Mouse (Mus musculus): Measurements from ENCODE around the gene Dnajc16. TPM values are rescaled to one million over a fixed set of nuclear protein-coding genes. Genes with fewer than 3 reads are reported as not detected.
A peak's percentile ranks its signal among the peaks of the same experiment; 100 is the strongest.

Gene Dnajc16
- polyA plus RNA-seq, 1 experiment from 2014 or later, result 6.2 TPM

GRCm38 (mm10) chr4:141738015-141738414, 52.7 kb downstream of the Dnajc16 start:
- Histone ChIP-seq H3K36me3 (no peaks in the 10 kb centered on the region), H3K9me3 (replicated peaks) (no peaks in the 10 kb centered on the region), H3K4me1 (peaks cover 13% of the 10 kb centered on the region), H3K27ac (replicated peaks) (no peak overlapping the region), H3K9ac (replicated peaks) (no peak overlapping the region), H3K27me3 (replicated peaks) (no peaks in the 10 kb centered on the region), H3K4me3 (replicated peaks) (no peak overlapping the region), H3K4me2 (no peak overlapping the region)
- WGBS, result 75% methylated on average over 8 of the region's 8 CpGs
- no peak for ATAC-seq (ENCODE audit: low FRiP score)

- Histone ChIP-seq H3K4me2 (no peak overlapping the region), H3K9me3 (replicated peaks) (no peaks in the 10 kb centered on the region), H3K4me3 (replicated peaks) (no peak overlapping the region), H3K27ac (replicated peaks) (no peak overlapping the region), H3K36me3 (no peaks in the 10 kb centered on the region), H3K9ac (replicated peaks) (no peak overlapping the region), H3K4me1 (peaks cover 13% of the 10 kb centered on the region), H3K27me3 (replicated peaks) (no peaks in the 10 kb centered on the region)
- ATAC-seq (ENCODE audit: low FRiP score), result no peak
- 83% methylated on average over 4 of the region's 4 CpGs for WGBS
Observed at GRCm38 (mm10) chr4:141736856-141737255, 53.9 kb downstream of the Dnajc16 start.

GRCm38 (mm10) chr4:141735206-141735560, 55.5 kb downstream of the Dnajc16 start:
- peak overlapping the region; percentile 84 for H3K4me2 ChIP-seq
- H3K36me3 ChIP-seq, result no peaks in the 10 kb centered on the region
- H3K4me1 ChIP-seq, result peaks cover 13% of the 10 kb centered on the region
- 28% methylated on average over 9 of the region's 9 CpGs for WGBS
- H3K27ac ChIP-seq (replicated peaks), result peak overlapping the region; percentile 64
- no peak; the same call in 1 of the 2 replicates for ATAC-seq (ENCODE audit: low FRiP score)
- H3K9me3 ChIP-seq (replicated peaks), result no peaks in the 10 kb centered on the region
- H3K9ac ChIP-seq (replicated peaks), result peak overlapping the region; percentile 54
- no peaks in the 10 kb centered on the region for H3K27me3 ChIP-seq (replicated peaks)
- peak overlapping the region; percentile 48 for H3K4me3 ChIP-seq (replicated peaks)

GRCm38 (mm10) chr4:141734446-141735205, 56.1 kb downstream of the Dnajc16 start:
- peak overlapping the region; percentile 54 for H3K9ac ChIP-seq (replicated peaks)
- H3K4me3 ChIP-seq (replicated peaks), result peak overlapping the region; percentile 48
- peak; percentile 98 for ATAC-seq (ENCODE audit: low FRiP score)
- H3K36me3 ChIP-seq, result no peaks in the 10 kb centered on the region
- peak overlapping the region; percentile 72 for H3K27ac ChIP-seq (replicated peaks)
- H3K27me3 ChIP-seq (replicated peaks), result no peaks in the 10 kb centered on the region
- H3K9me3 ChIP-seq (replicated peaks), result no peaks in the 10 kb centered on the region
- H3K4me1 ChIP-seq, result peaks cover 13% of the 10 kb centered on the region
- H3K4me2 ChIP-seq, result peak overlapping the region; percentile 84
- 7% methylated on average over 24 of the region's 24 CpGs for WGBS

- 85% methylated on average over 5 of the region's 5 CpGs for WGBS
- H3K4me2 ChIP-seq, result no peak overlapping the region
- ATAC-seq (ENCODE audit: low FRiP score), result no peak
- no peaks in the 10 kb centered on the region for H3K9me3 ChIP-seq (replicated peaks)
- no peak overlapping the region for H3K4me3 ChIP-seq (replicated peaks)
- peaks cover 13% of the 10 kb centered on the region for H3K4me1 ChIP-seq
- H3K27ac ChIP-seq (replicated peaks), result no peak overlapping the region
- no peaks in the 10 kb centered on the region for H3K36me3 ChIP-seq
- no peaks in the 10 kb centered on the region for H3K27me3 ChIP-seq (replicated peaks)
- no peak overlapping the region for H3K9ac ChIP-seq (replicated peaks)
Observed at GRCm38 (mm10) chr4:141731766-141732165, 59.0 kb downstream of the Dnajc16 start.

- H3K27ac ChIP-seq (replicated peaks), result no peak overlapping the region
Observed at GRCm38 (mm10) chr4:141730401-141730800, 60.3 kb downstream of the Dnajc16 start.

GRCm38 (mm10) chr4:141729266-141729665, 61.5 kb downstream of the Dnajc16 start:
- Histone ChIP-seq H3K27me3 (replicated peaks) (no peaks in the 10 kb centered on the region), H3K4me1 (peaks cover 2% of the 10 kb centered on the region), H3K4me2 (no peak overlapping the region), H3K9me3 (replicated peaks) (no peaks in the 10 kb centered on the region), H3K9ac (replicated peaks) (no peak overlapping the region), H3K36me3 (no peaks in the 10 kb centered on the region), H3K4me3 (replicated peaks) (no peak overlapping the region), H3K27ac (replicated peaks) (no peak overlapping the region)
- no peak for ATAC-seq (ENCODE audit: low FRiP score)
- 91% methylated on average over 3 of the region's 3 CpGs for WGBS

More at GRCm38 (mm10) chr4:141730401-141730800, 60.3 kb downstream of the Dnajc16 start:
- Histone ChIP-seq H3K4me2 (no peak overlapping the region), H3K9me3 (replicated peaks) (no peaks in the 10 kb centered on the region), H3K9ac (replicated peaks) (no peak overlapping the region), H3K4me3 (replicated peaks) (no peak overlapping the region), H3K4me1 (peaks cover 11% of the 10 kb centered on the region), H3K36me3 (no peaks in the 10 kb centered on the region), H3K27me3 (replicated peaks) (no peaks in the 10 kb centered on the region)
- no peak for ATAC-seq (ENCODE audit: low FRiP score)
- 87% methylated on average over 13 of the region's 13 CpGs for WGBS

GRCm38 (mm10) chr4:141725738-141726137, 65.0 kb downstream of the Dnajc16 start:
- Histone ChIP-seq H3K27me3 (replicated peaks) (no peaks in the 10 kb centered on the region), H3K9ac (replicated peaks) (no peak overlapping the region), H3K36me3 (no peaks in the 10 kb centered on the region), H3K4me1 (peaks cover 27% of the 10 kb centered on the region), H3K27ac (replicated peaks) (no peak overlapping the region), H3K4me3 (replicated peaks) (no peak overlapping the region), H3K9me3 (replicated peaks) (no peaks in the 10 kb centered on the region), H3K4me2 (no peak overlapping the region)
- WGBS, result 69% methylated on average over 3 of the region's 3 CpGs
- ATAC-seq (ENCODE audit: low FRiP score), result no peak

GRCm38 (mm10) chr4:141725277-141725676, 65.5 kb downstream of the Dnajc16 start:
- 88% methylated on average over 5 of the region's 5 CpGs for WGBS
- no peak for ATAC-seq (ENCODE audit: low FRiP score)
- Histone ChIP-seq H3K36me3 (peaks cover 3% of the 10 kb centered on the region; the same call in 1 of the 2 replicates), H3K9me3 (replicated peaks) (no peaks in the 10 kb centered on the region), H3K27ac (replicated peaks) (no peak overlapping the region), H3K4me2 (no peak overlapping the region), H3K4me1 (peaks cover 27% of the 10 kb centered on the region), H3K27me3 (replicated peaks) (no peaks in the 10 kb centered on the region), H3K9ac (replicated peaks) (no peak overlapping the region), H3K4me3 (replicated peaks) (no peak overlapping the region)

GRCm38 (mm10) chr4:141724594-141724993, 66.1 kb downstream of the Dnajc16 start:
- 61% methylated on average over 11 of the region's 11 CpGs for WGBS
- no peak overlapping the region for H3K4me2 ChIP-seq
- no peak overlapping the region for H3K27ac ChIP-seq (replicated peaks)
- no peak overlapping the region for H3K4me3 ChIP-seq (replicated peaks)
- peaks cover 27% of the 10 kb centered on the region for H3K4me1 ChIP-seq
- H3K36me3 ChIP-seq, result peaks cover 10% of the 10 kb centered on the region; the same call in 1 of the 2 replicates
- no peak for ATAC-seq (ENCODE audit: low FRiP score)
- H3K9ac ChIP-seq (replicated peaks), result no peak overlapping the region
- no peaks in the 10 kb centered on the region for H3K27me3 ChIP-seq (replicated peaks)
- no peaks in the 10 kb centered on the region for H3K9me3 ChIP-seq (replicated peaks)

GRCm38 (mm10) chr4:141723673-141724068, 67.1 kb downstream of the Dnajc16 start:
- peak overlapping the region; percentile 82 for H3K4me2 ChIP-seq
- 7% methylated on average over 13 of the region's 13 CpGs for WGBS
- peak overlapping the region; percentile 93 for H3K27ac ChIP-seq (replicated peaks)
- H3K9ac ChIP-seq (replicated peaks), result peak overlapping the region; percentile 99
- no peaks in the 10 kb centered on the region for H3K9me3 ChIP-seq (replicated peaks)
- H3K36me3 ChIP-seq, result peaks cover 10% of the 10 kb centered on the region; the same call in 1 of the 2 replicates
- no peaks in the 10 kb centered on the region for H3K27me3 ChIP-seq (replicated peaks)
- peak overlapping the region; percentile 100 for H3K4me3 ChIP-seq (replicated peaks)
- ATAC-seq (ENCODE audit: low FRiP score), result peak; percentile 83
- H3K4me1 ChIP-seq, result peaks cover 27% of the 10 kb centered on the region

Data from neural tube, embryonic 15.5 days (tissue).